Mouse (Mus musculus) left cerebral cortex, adult 18-20 months (tissue): Measurements from ENCODE around the gene Pcdh15. TPM values are rescaled to one million over a fixed set of nuclear protein-coding genes. Genes with fewer than 3 reads are reported as not detected.

Source experiments
- DNase-seq, 2 experiments: peaks; one replicate each; pipeline ENCODE4 v3.0.0; 2021 to 2022; ENCODE audit warnings: low spot score in 2 of 2, mixed read lengths in 1 of 2
- total RNA-seq, 2 experiments: library from RNA; stranded (reverse); gene quantifications; 2 replicates each; pipeline ENCODE4 v1.2.3; 2021

Gene Pcdh15
- total RNA-seq, 2 experiments from 2014 or later: 23.6 to 24.2 TPM

GRCm38 (mm10) chr10:73805069-73805468, 705.9 kb downstream of the Pcdh15 start:
- DNase-seq: no peak

GRCm38 (mm10) chr10:73812311-73812710, 713.2 kb downstream of the Pcdh15 start:
- no peak for DNase-seq

- peak in 1 of 2 experiments; percentile 17 for DNase-seq
Measured at GRCm38 (mm10) chr10:73821657-73822583, 722.8 kb downstream of the Pcdh15 start.

GRCm38 (mm10) chr10:73823214-73823613, 724.1 kb downstream of the Pcdh15 start:
- DNase-seq: no peak

GRCm38 (mm10) chr10:73826354-73826753, 727.2 kb downstream of the Pcdh15 start:
- no peak for DNase-seq

GRCm38 (mm10) chr10:73828781-73829180, 729.6 kb downstream of the Pcdh15 start:
- no peak for DNase-seq

GRCm38 (mm10) chr10:73844998-73845397, 745.9 kb downstream of the Pcdh15 start:
- DNase-seq: no peak

- no peak for DNase-seq
Measured at GRCm38 (mm10) chr10:73862181-73862580, 763.0 kb downstream of the Pcdh15 start.

- no peak for DNase-seq
Measured at GRCm38 (mm10) chr10:73878055-73878728, 779.0 kb downstream of the Pcdh15 start.

- no peak for DNase-seq
Measured at GRCm38 (mm10) chr10:73878729-73879067, 779.6 kb downstream of the Pcdh15 start.

GRCm38 (mm10) chr10:73887771-73888170, 788.6 kb downstream of the Pcdh15 start:
- no peak for DNase-seq

GRCm38 (mm10) chr10:73892251-73892650, 793.1 kb downstream of the Pcdh15 start:
- no peak for DNase-seq

GRCm38 (mm10) chr10:73896086-73896607, 797.0 kb downstream of the Pcdh15 start:
- DNase-seq: no peak

- DNase-seq: no peak
Measured at GRCm38 (mm10) chr10:73899165-73899564, 800.0 kb downstream of the Pcdh15 start.

- DNase-seq: no peak
Measured at GRCm38 (mm10) chr10:73907626-73908025, 808.5 kb downstream of the Pcdh15 start.

- peak in 1 of 2 experiments; percentile 31 for DNase-seq
Measured at GRCm38 (mm10) chr10:73908568-73908967, 809.4 kb downstream of the Pcdh15 start.

GRCm38 (mm10) chr10:73915170-73915569, 816.0 kb downstream of the Pcdh15 start:
- no peak for DNase-seq

- peak; percentile 19 to 41 for DNase-seq
Measured at GRCm38 (mm10) chr10:73921579-73921978, 822.4 kb downstream of the Pcdh15 start.

GRCm38 (mm10) chr10:73928672-73929071, 829.5 kb downstream of the Pcdh15 start:
- DNase-seq: no peak

GRCm38 (mm10) chr10:73929718-73930117, 830.6 kb downstream of the Pcdh15 start:
- peak in 1 of 2 experiments; percentile 24 for DNase-seq

- DNase-seq: no peak
Measured at GRCm38 (mm10) chr10:73931185-73931584, 832.0 kb downstream of the Pcdh15 start.
